Comparison of ENCODE assay signal across 28 mouse cellular contexts in the genomic region with DNA sequence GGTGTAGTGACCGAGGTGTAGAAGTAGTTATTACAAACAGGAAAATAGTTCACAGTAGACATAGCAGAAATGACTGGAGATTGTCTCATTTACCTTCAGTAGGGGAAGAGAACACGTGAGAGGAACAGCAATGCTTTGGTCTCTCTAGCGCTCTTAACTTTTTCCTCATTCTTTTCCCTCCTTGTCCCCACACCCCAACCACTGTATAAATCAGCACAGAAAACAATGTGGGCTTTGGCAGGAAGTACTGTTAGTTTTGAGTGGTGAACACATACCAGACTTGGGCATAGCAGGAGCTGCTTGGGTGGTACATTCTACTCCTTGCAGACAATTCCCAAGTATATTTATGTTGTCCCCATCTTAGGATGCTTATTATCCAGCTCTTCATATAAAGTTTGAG.
"Had no signal": no experiment of that assay in that cellular context is flagged by ENCODE, and none has a peak within 500 bp of the region (broad histone marks: within the 10 kb centered on the region; RNA-seq: fewer than 3 reads in every experiment).

No protein-coding gene starts in this region.

- H3K27me3 ChIP-seq: embryonic facial prominence, embryonic 12.5 days; embryonic facial prominence, embryonic 13.5 days; embryonic facial prominence, embryonic 15.5 days; forebrain, embryonic 12.5 days; forebrain, embryonic 13.5 days; forebrain, embryonic 15.5 days had no signal

- H3K9ac ChIP-seq: embryonic facial prominence, embryonic 12.5 days; embryonic facial prominence, embryonic 13.5 days; embryonic facial prominence, embryonic 15.5 days; forebrain, embryonic 12.5 days; forebrain, embryonic 13.5 days; forebrain, embryonic 15.5 days; forebrain, postnatal 0 days had no signal

- H3K36me3 ChIP-seq: embryonic facial prominence, embryonic 10.5 days; embryonic facial prominence, embryonic 12.5 days; embryonic facial prominence, embryonic 13.5 days; embryonic facial prominence, embryonic 15.5 days; forebrain, embryonic 10.5 days; forebrain, embryonic 12.5 days; forebrain, embryonic 15.5 days had no signal

- H3K9me3 ChIP-seq: embryonic facial prominence, embryonic 10.5 days; embryonic facial prominence, embryonic 12.5 days; embryonic facial prominence, embryonic 15.5 days; forebrain, embryonic 10.5 days; forebrain, embryonic 12.5 days; forebrain, embryonic 13.5 days; forebrain, embryonic 15.5 days had no signal

- ATAC-seq: forebrain, embryonic 13.5 days; forebrain, embryonic 14.5 days; forebrain, embryonic 15.5 days; forebrain, embryonic 16.5 days; forebrain, postnatal 0 days had no signal

- H3K27ac ChIP-seq: embryonic facial prominence, embryonic 10.5 days; embryonic facial prominence, embryonic 12.5 days; embryonic facial prominence, embryonic 13.5 days; embryonic facial prominence, embryonic 15.5 days; forebrain, embryonic 10.5 days; forebrain, embryonic 12.5 days; forebrain, embryonic 13.5 days; forebrain, embryonic 15.5 days; gastrocnemius, adult 2 months had no signal

- H3K4me2 ChIP-seq: embryonic facial prominence, embryonic 12.5 days; embryonic facial prominence, embryonic 13.5 days; embryonic facial prominence, embryonic 15.5 days; forebrain, embryonic 12.5 days; forebrain, embryonic 13.5 days; forebrain, embryonic 15.5 days had no signal

- H3K4me1 ChIP-seq: embryonic facial prominence, embryonic 10.5 days; embryonic facial prominence, embryonic 12.5 days; embryonic facial prominence, embryonic 13.5 days; embryonic facial prominence, embryonic 15.5 days; forebrain, embryonic 10.5 days; forebrain, embryonic 12.5 days; forebrain, embryonic 13.5 days; forebrain, embryonic 15.5 days had no signal

- DNase-seq: cerebellum, adult 18-20 months; cerebellum, adult 2 months; cerebellum, adult 8-10 months; cerebellum, adult 9-10 months; cerebellum, adult 9-11 months; cerebellum, postnatal 10 days; cerebellum, postnatal 14 days; cerebellum, postnatal 25 days; cerebellum, postnatal 36 days; embryo, embryonic 11 days; forebrain, postnatal 0 days; gastrocnemius, adult 2 months; gastrocnemius, postnatal 10 days; gastrocnemius, postnatal 14 days; gastrocnemius, postnatal 25 days; gastrocnemius, postnatal 36 days; heart, adult 11 months had no signal

- H3K4me3 ChIP-seq: embryonic facial prominence, embryonic 10.5 days; embryonic facial prominence, embryonic 12.5 days; embryonic facial prominence, embryonic 13.5 days; embryonic facial prominence, embryonic 15.5 days; erythroblast, embryonic 14.5 days; forebrain, embryonic 10.5 days; forebrain, embryonic 12.5 days; forebrain, embryonic 13.5 days; forebrain, embryonic 15.5 days; gastrocnemius, adult 2 months had no signal
